Mouse (Mus musculus) kidney, embryonic 16.5 days (tissue): ENCODE data around the gene Wdr95. TPM values are rescaled to one million over a fixed set of nuclear protein-coding genes. Genes with fewer than 3 reads are reported as not detected.

Experiments used
- ATAC-seq: fragments of 200-750 bp; cut with Nextera tagmentation; 2 replicates; pipeline ENCODE4 v1.8.0; 2017; ENCODE audit warnings: moderate TSS enrichment; ENCODE audit not compliant: low FRiP score, low TSS enrichment
- H3K27ac ChIP-seq: fragments of 300-500 bp; sonication (generic); 2 replicates; pipeline ENCODE4 v1.5.1; 2014; ENCODE audit warnings: low read length
- H3K27me3 ChIP-seq: fragments of 300-500 bp; sonication (generic); 2 replicates; pipeline ENCODE4 v1.6.1; 2014; ENCODE audit warnings: low read length, control low read depth, mixed read lengths; ENCODE audit not compliant: insufficient read depth
- H3K36me3 ChIP-seq: fragments of 300-500 bp; sonication (generic); 2 replicates; pipeline ENCODE4 v1.6.1; 2014; ENCODE audit warnings: low read length, control low read depth, mixed read lengths; ENCODE audit not compliant: insufficient read depth
- H3K4me1 ChIP-seq: fragments of 300-500 bp; sonication (generic); 2 replicates; pipeline ENCODE4 v1.6.1; 2014; ENCODE audit warnings: low read length, control low read depth, mixed read lengths; ENCODE audit not compliant: insufficient read depth
- H3K4me2 ChIP-seq: fragments of 300-500 bp; sonication (generic); replicated peaks from 2 replicates; pipeline ENCODE4 v1.6.1; 2014; ENCODE audit warnings: low read depth, low read length
- H3K4me3 ChIP-seq: fragments of 300-500 bp; sonication (generic); 2 replicates; pipeline ENCODE4 v1.5.1; 2014; ENCODE audit warnings: mild to moderate bottlenecking, low read length
- H3K9ac ChIP-seq: fragments of 300-500 bp; sonication (generic); replicated peaks from 2 replicates; pipeline ENCODE4 v1.6.1; 2014; ENCODE audit warnings: low read length
- H3K9me3 ChIP-seq: fragments of 300-500 bp; sonication (generic); 2 replicates; pipeline ENCODE4 v1.6.1; 2016; ENCODE audit warnings: low read length, control low read depth
- WGBS: fragments of 180-500 bp; shearing (Covaris S2); extraction: QIAGEN DNeasy Blood & Tissue Kit; methylation state at CpG from one replicate; pipeline ENCODE4 v1.1.7; 2014; 5-methylcytosine and 5-hydroxymethylcytosine counted together
- polyA plus RNA-seq: library from polyadenylated mRNA; unstranded; fragments of >200 nt; fragmentation: Nextera tagmentation; extraction: Ambion mirVana; gene quantifications from 2 replicates; pipeline ENCODE4 v1.2.1, GENCODE M21; 2015

The Wdr95 gene
- polyA plus RNA-seq, 1 experiment from 2014 or later, result not detected

- Histone ChIP-seq H3K4me1 (no peaks in the 10 kb centered on the region), H3K9ac (no peak overlapping the region), H3K9me3 (no peaks in the 10 kb centered on the region), H3K4me3 (no peak overlapping the region), H3K4me2 (no peak overlapping the region), H3K36me3 (peaks cover 18% of the 10 kb centered on the region), H3K27ac (no peak overlapping the region), H3K27me3 (no peaks in the 10 kb centered on the region)
- 72% methylated on average over 3 of the region's 3 CpGs for WGBS
- ATAC-seq, result no peak
These were observed 83.7 kb downstream of the Wdr95 start for GRCm38 (mm10) chr5:149612165-149612518.

GRCm38 (mm10) chr5:149612740-149613139, 84.3 kb downstream of the Wdr95 start:
- Histone ChIP-seq H3K27ac (no peak overlapping the region), H3K36me3 (peaks cover 24% of the 10 kb centered on the region), H3K4me3 (no peak overlapping the region), H3K27me3 (no peaks in the 10 kb centered on the region), H3K9ac (no peak overlapping the region), H3K4me1 (no peaks in the 10 kb centered on the region), H3K4me2 (no peak overlapping the region), H3K9me3 (no peaks in the 10 kb centered on the region)
- no peak for ATAC-seq
- 52% methylated on average over 10 of the region's 10 CpGs for WGBS

- ATAC-seq, result no peak
- no peak overlapping the region for H3K4me2 ChIP-seq
- H3K27me3 ChIP-seq, result no peaks in the 10 kb centered on the region
- H3K9ac ChIP-seq, result no peak overlapping the region
- no peak overlapping the region for H3K27ac ChIP-seq
- no peak overlapping the region for H3K4me3 ChIP-seq
- H3K4me1 ChIP-seq, result no peaks in the 10 kb centered on the region
- WGBS, result 88% methylated on average over 1 of the region's 1 CpGs
- peaks cover 50% of the 10 kb centered on the region for H3K36me3 ChIP-seq
- H3K9me3 ChIP-seq, result no peaks in the 10 kb centered on the region
These were observed 87.7 kb downstream of the Wdr95 start for GRCm38 (mm10) chr5:149616138-149616537.

DNA sequence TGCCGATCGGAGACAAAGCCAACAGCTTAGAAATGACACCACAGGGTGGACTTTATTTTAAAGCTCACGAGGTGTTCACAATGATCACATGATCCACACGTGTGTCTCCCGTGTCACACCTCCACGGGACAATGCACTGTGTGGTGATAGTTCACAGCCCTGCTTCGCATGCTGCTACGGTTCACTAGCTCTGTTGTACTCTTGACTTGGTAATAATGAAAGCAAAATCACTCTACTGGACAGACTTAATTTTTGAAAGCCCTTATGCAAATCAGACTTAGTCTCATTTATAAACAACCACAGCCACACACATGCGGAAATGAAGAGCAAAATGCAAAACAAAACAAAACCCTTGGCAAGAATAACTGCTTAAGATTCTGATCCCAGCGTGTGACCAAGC, 88.3 kb downstream of the Wdr95 start:
- Histone ChIP-seq H3K9ac (no peak overlapping the region), H3K9me3 (no peaks in the 10 kb centered on the region), H3K4me3 (no peak overlapping the region), H3K27me3 (no peaks in the 10 kb centered on the region), H3K27ac (no peak overlapping the region), H3K36me3 (peaks cover 56% of the 10 kb centered on the region), H3K4me2 (no peak overlapping the region), H3K4me1 (no peaks in the 10 kb centered on the region)
- whole genome bisulfite sequencing, result 90% methylated on average over 10 of the region's 10 CpGs
- 0 out of 2 replicates have a peak, but pooled peaks have one; percentile 14 for ATAC-seq

DNA sequence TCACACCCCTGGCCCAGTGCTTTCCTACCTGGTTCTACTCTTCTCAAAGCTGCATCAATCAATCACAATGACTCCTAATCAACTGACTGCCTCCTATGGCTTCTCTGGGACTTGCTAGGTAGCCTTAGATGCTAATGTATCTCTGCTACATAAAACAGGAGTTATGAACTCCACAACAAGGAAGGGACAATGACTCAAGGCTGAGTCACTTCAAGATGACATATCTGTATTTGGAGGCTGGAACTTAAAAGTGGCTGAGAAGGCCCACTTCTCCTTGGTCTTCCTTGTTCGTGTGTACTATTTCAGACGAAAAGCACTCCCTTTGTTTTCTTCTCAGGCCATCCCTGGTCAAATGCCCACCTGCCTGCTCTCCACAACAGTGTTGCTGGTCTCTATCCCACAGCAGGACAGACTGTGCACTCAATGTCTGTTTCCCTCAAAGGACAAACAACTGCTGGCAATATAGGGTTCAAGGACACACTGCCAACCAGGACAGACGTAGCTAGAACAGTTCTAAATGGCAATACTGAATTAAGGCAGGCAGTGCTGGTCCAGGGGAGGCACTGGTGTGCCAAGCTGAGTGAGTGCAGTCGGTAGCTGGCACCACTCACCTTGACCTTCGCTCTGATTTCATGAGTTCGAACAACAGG, 89.4 kb downstream of the Wdr95 start:
- no peak overlapping the region for H3K4me2 ChIP-seq
- no peak for ATAC-seq
- no peaks in the 10 kb centered on the region for H3K4me1 ChIP-seq
- H3K36me3 ChIP-seq, result peaks cover 61% of the 10 kb centered on the region
- H3K27ac ChIP-seq, result no peak overlapping the region
- no peaks in the 10 kb centered on the region for H3K9me3 ChIP-seq
- no peaks in the 10 kb centered on the region for H3K27me3 ChIP-seq
- WGBS, result 90% methylated on average over 6 of the region's 6 CpGs
- H3K4me3 ChIP-seq, result no peak overlapping the region
- H3K9ac ChIP-seq, result no peak overlapping the region

DNA sequence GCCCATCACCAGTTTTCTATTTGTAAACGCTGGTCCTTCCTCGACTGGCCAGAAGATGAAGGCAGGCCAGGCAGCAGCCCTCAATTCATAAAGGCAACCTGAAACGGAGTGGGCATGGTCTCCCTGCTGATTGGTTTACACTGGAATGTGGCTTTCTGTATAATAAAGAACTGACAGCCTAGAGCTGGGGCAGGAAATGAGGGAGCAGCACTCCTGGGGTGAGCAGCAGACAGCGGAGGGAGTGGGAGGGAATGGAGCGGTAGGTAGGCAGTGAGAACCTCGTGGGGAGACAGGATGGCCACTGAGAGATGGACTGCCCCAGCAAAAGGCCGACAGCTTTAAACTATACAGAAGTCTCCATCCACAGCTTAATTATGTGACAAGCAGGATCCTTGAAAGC, 93.7 kb downstream of the Wdr95 start:
- H3K4me1 ChIP-seq, result no peaks in the 10 kb centered on the region
- H3K9me3 ChIP-seq, result no peaks in the 10 kb centered on the region
- ATAC-seq, result 0 out of 2 replicates have a peak, but pooled peaks have one; percentile 39
- H3K4me3 ChIP-seq, result no peak overlapping the region
- peaks cover 71% of the 10 kb centered on the region for H3K36me3 ChIP-seq
- H3K27ac ChIP-seq, result 0 out of 2 replicates have a peak overlapping the region, but pooled peaks have one; percentile 3
- no peak overlapping the region for H3K4me2 ChIP-seq
- H3K27me3 ChIP-seq, result no peaks in the 10 kb centered on the region
- H3K9ac ChIP-seq, result no peak overlapping the region
- WGBS, result 65% methylated on average over 7 of the region's 7 CpGs

GRCm38 (mm10) chr5:149622644-149623043, 94.2 kb downstream of the Wdr95 start:
- Histone ChIP-seq H3K27me3 (no peaks in the 10 kb centered on the region), H3K9ac (no peak overlapping the region), H3K4me3 (no peak overlapping the region), H3K4me1 (no peaks in the 10 kb centered on the region), H3K9me3 (no peaks in the 10 kb centered on the region), H3K27ac (0 out of 2 replicates have a peak overlapping the region, but pooled peaks have one; percentile 3), H3K4me2 (no peak overlapping the region), H3K36me3 (peaks cover 71% of the 10 kb centered on the region)
- no peak for ATAC-seq
- WGBS, result 52% methylated on average over 6 of the region's 6 CpGs

DNA sequence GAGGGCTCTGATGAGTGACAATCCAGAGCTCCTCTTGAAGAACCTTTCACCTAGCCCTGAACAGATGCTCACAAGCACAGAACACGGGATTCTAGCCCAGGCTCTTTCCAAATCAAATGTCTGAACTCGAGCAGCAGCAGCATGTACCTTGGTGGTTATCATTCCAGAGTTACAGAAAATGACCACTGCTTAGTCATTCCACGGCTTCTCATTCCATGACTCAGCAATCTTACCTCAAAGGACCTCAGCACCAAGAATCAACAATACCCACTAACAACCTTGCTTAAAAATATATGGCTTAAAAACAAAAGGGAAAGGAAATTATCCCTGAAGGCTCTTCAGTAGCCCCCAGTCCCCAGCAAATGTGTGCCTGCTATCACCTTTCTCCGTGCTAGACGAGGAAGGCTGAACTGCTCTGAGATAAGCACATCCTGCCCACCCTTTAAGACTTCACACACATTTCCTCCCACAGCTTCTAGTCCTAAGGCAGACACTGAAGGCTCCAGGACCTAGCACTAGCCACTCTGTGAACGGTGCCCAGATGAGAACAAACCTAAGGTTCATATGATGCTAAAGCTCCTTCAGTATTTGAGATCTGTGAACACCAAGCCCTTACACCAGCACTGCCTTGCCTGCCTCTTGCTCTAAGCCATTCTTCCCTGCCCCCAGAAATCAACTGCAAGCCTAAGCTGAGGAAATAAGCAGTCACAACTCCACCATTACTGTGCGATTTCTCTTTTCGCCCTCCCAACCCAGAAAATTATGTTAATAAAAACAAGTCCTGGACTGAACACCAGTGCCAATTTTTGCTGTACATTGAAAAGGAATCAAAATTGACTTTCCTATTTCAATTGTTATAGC, 95.6 kb downstream of the Wdr95 start:
- no peaks in the 10 kb centered on the region for H3K4me1 ChIP-seq
- peaks cover 70% of the 10 kb centered on the region for H3K36me3 ChIP-seq
- H3K4me2 ChIP-seq, result no peak overlapping the region
- no peaks in the 10 kb centered on the region for H3K27me3 ChIP-seq
- no peak overlapping the region for H3K27ac ChIP-seq
- H3K9me3 ChIP-seq, result no peaks in the 10 kb centered on the region
- ATAC-seq, result no peak
- H3K9ac ChIP-seq, result no peak overlapping the region
- WGBS, result 82% methylated on average over 8 of the region's 8 CpGs
- no peak overlapping the region for H3K4me3 ChIP-seq

- no peak overlapping the region for H3K27ac ChIP-seq
- 85% methylated on average over 3 of the region's 3 CpGs for WGBS
- H3K4me3 ChIP-seq, result no peak overlapping the region
- no peak overlapping the region for H3K9ac ChIP-seq
- no peak for ATAC-seq
- H3K4me2 ChIP-seq, result no peak overlapping the region
- no peaks in the 10 kb centered on the region for H3K27me3 ChIP-seq
- peaks cover 76% of the 10 kb centered on the region for H3K36me3 ChIP-seq
- H3K4me1 ChIP-seq, result no peaks in the 10 kb centered on the region
- H3K9me3 ChIP-seq, result no peaks in the 10 kb centered on the region
These were observed 97.1 kb downstream of the Wdr95 start for GRCm38 (mm10) chr5:149625547-149625946.
